Mouse (Mus musculus) hindbrain, embryonic 16.5 days (tissue): ENCODE measurements around the gene Gm21860. TPM values are rescaled to one million over a fixed set of nuclear protein-coding genes. Genes with fewer than 3 reads are reported as not detected.
"Not testable (repeated sequence)": the region's sequence is repeated elsewhere in the genome, so short reads cannot be mapped to it uniquely, and the experiment has no call there.

Experiments
- ATAC-seq: fragments of 200-750 bp; cut with Nextera tagmentation; 2 replicates; pipeline ENCODE4 v1.8.0; 2017; ENCODE audit warnings: moderate TSS enrichment, moderate library complexity
- H3K27ac ChIP-seq: fragments of 300-500 bp; sonication (generic); 2 replicates; pipeline ENCODE4 v1.5.1; 2014; ENCODE audit warnings: low read depth, mild to moderate bottlenecking, control low read depth, low read length, moderate library complexity
- H3K27me3 ChIP-seq: fragments of 300-500 bp; sonication (generic); replicated peaks from 2 replicates; pipeline ENCODE4 v1.6.1; 2014; ENCODE audit warnings: low read length; ENCODE audit not compliant: control insufficient read depth, insufficient read depth
- H3K36me3 ChIP-seq: fragments of 300-500 bp; sonication (generic); 2 replicates; pipeline ENCODE4 v1.6.1; 2014; ENCODE audit warnings: mild to moderate bottlenecking, low read length, moderate library complexity, mixed read lengths; ENCODE audit not compliant: control insufficient read depth, insufficient read depth
- H3K4me1 ChIP-seq: fragments of 300-500 bp; sonication (generic); 2 replicates; pipeline ENCODE4 v1.6.1; 2014; ENCODE audit warnings: low read depth, low read length; ENCODE audit not compliant: control insufficient read depth, insufficient read depth
- H3K4me2 ChIP-seq: fragments of 300-500 bp; sonication (generic); 2 replicates; pipeline ENCODE4 v1.6.1; 2014; ENCODE audit warnings: mild to moderate bottlenecking, low read length, control low read depth, moderate library complexity
- H3K4me3 ChIP-seq: fragments of 300-500 bp; sonication (generic); 2 replicates; pipeline ENCODE4 v1.5.1; 2014; ENCODE audit warnings: mild to moderate bottlenecking, low read length, control low read depth, moderate library complexity
- H3K9ac ChIP-seq: fragments of 300-500 bp; sonication (generic); 2 replicates; pipeline ENCODE4 v1.6.1; 2014; ENCODE audit warnings: low read depth, mild to moderate bottlenecking, control low read depth, low read length, moderate library complexity
- H3K9me3 ChIP-seq: fragments of 300-500 bp; sonication (generic); 2 replicates; pipeline ENCODE4 v1.6.1; 2014; ENCODE audit warnings: mild to moderate bottlenecking, low read length, moderate library complexity; ENCODE audit not compliant: control insufficient read depth
- WGBS: fragments of 180-500 bp; shearing (Covaris S2); extraction: QIAGEN DNeasy Blood & Tissue Kit; methylation state at CpG from one replicate; pipeline ENCODE4 v1.1.7; 2014; 5-methylcytosine and 5-hydroxymethylcytosine counted together
- polyA plus RNA-seq: library from polyadenylated mRNA; unstranded; fragments of >200 nt; fragmentation: Nextera tagmentation; extraction: Ambion mirVana; gene quantifications from 2 replicates; pipeline ENCODE4 v1.2.1, GENCODE M21; 2015

Gene Gm21860
- polyA plus RNA-seq, 1 experiment from 2014 or later = not detected

DNA sequence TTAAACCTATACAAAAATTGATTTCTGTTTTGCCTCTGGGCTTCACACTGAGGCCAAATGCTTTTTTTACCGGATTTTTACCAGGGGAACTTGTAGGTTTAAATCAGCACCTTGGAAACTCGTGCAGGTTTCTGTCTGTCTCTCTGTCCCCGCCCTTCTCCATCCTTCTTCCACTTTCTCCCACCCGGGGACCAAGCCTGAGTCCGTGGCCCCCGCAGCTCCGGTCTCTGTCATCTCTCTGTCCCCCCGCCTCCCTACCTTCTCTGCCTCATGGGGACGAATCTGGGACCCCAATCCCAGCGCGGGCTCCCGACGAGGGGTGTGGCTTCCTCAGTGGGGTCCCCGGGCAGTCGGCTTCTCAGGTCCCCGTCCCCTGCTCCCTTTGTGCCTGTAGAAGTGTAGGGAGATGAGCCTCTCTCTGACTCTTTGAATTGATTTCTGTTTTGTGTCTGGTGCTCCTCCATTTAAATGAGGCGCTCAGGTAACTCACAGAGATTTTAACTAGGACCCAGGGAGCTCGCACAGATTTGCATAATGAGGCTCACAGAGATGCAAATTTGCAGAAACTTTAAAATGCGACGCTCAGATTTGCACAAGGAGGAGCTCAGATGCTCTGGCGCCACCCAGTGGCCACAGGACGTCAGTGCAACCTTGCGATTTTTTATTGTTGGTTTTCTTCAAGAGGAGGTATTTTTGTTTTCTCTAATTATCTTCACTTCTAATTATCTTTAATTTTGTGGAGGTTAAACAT lies 28.7 kb downstream of the Gm21860 start:
- 76% methylated on average over 23 of the region's 23 CpGs for WGBS
- not testable (repeated sequence) for H3K4me3 ChIP-seq, H3K4me2 ChIP-seq, H3K27me3 ChIP-seq, H3K27ac ChIP-seq, H3K9ac ChIP-seq, H3K4me1 ChIP-seq, ATAC-seq, H3K36me3 ChIP-seq, H3K9me3 ChIP-seq

GRCm38 (mm10) chrY:90725166-90725565 lies 29.5 kb downstream of the Gm21860 start:
- 92% methylated on average over 10 of the region's 10 CpGs for WGBS
- H3K9ac ChIP-seq, ATAC-seq, H3K27ac ChIP-seq, H3K9me3 ChIP-seq, H3K36me3 ChIP-seq, H3K27me3 ChIP-seq, H3K4me3 ChIP-seq, H3K4me2 ChIP-seq, H3K4me1 ChIP-seq: not testable (repeated sequence)

DNA sequence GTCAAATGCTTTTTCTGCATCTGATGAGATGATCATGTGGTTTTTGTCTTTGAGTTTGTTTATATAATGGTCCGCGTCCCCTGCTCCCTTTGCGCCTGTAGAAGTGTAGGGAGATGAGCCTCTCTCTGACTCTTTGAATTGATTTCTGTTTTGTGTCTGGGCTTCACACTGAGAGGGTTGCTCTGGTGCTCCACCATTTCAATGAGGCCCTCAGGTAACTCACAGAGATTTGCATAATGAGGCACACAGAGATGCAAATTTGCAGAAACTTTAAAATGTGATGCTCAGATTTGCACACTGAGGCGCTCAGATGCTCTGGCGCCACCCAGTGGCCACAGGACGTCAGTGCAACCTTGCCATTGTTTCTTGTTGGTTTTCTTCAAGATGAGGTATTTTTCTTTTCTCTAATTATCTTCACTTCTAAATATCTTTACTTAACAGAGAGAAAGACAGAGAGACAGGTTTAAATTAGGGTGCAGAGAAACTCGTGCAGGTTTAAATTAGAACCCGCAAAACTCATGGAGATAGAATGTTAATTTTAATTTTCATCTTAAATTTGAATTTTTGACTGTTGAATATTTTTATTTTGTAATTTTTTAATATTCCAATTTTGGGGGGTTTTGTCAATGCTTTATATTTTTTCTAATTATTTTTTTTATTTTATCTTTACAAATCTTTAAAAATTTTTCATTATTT lies 30.5 kb downstream of the Gm21860 start:
- ATAC-seq = peak; percentile 88
- not testable (repeated sequence) for H3K4me2 ChIP-seq, H3K27ac ChIP-seq, H3K36me3 ChIP-seq, H3K4me3 ChIP-seq, H3K27me3 ChIP-seq, H3K9me3 ChIP-seq, H3K9ac ChIP-seq, H3K4me1 ChIP-seq
- WGBS = 56% methylated on average over 8 of the region's 8 CpGs

DNA sequence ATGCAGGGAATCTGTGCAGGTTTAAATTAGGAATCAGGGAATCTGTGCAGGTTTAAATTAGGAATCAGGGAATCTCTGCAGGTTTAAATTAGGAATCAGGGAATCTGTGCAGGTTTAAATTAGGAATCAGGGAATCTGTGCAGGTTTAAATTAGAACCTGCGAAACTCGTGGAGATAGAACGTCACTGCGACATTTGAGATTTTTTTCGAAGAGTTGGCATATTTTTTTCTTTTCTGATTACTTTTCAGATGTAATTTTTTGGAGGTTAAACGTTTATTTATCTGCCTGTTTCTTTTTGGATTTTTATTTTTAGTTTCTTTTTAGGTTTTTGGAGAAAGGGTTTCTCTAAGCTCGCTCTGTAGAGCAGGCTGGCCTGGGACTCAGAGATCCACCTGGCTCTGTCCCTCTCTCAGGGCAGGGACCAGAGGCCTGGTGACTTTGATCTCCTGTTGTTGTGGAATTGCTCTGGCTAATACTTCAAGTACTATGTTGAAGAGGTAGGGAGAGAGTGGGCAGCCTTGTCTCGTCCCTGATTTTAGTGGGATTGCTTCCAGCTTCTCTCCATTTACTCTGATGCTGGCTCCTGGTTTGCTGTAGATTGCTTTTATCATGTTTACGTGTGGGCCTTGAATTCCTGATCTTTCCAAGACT lies 31.2 kb downstream of the Gm21860 start:
- peak; percentile 88 for ATAC-seq
- H3K4me1 ChIP-seq, H3K27me3 ChIP-seq, H3K36me3 ChIP-seq, H3K9me3 ChIP-seq, H3K27ac ChIP-seq, H3K9ac ChIP-seq, H3K4me2 ChIP-seq, H3K4me3 ChIP-seq: not testable (repeated sequence)
- WGBS = 75% methylated on average over 9 of the region's 9 CpGs

DNA sequence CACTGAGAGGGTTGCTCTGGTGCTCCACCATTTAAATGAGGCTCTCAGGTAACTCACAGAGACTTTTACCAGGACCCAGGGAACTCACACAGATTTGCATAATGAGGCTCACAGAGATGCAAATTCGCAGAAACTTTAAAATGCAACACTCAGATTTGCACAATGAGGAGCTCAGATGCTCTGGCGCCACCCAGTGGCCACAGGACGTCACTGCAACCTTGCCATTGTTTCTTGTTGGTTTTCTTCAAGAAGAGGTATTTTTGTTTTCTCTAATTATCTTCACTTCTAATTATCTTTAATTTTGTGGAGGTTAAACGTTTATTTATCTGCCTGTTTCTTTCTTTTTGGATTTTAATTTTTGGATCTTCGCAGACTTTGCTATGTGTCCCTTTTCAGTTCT lies 34.1 kb downstream of the Gm21860 start:
- WGBS = 41% methylated on average over 5 of the region's 5 CpGs

GRCm38 (mm10) chrY:90719403-90720232 lies 35.0 kb downstream of the Gm21860 start:
- not testable (repeated sequence) for H3K27ac ChIP-seq, ATAC-seq, H3K4me2 ChIP-seq, H3K36me3 ChIP-seq, H3K4me1 ChIP-seq, H3K9ac ChIP-seq, H3K4me3 ChIP-seq, H3K9me3 ChIP-seq, H3K27me3 ChIP-seq
- WGBS = 81% methylated on average over 13 of the region's 13 CpGs

More for the DNA sequence above, 34.1 kb downstream of the Gm21860 start:
- not testable (repeated sequence) for H3K27ac ChIP-seq, H3K9me3 ChIP-seq, H3K27me3 ChIP-seq, ATAC-seq, H3K4me1 ChIP-seq, H3K4me2 ChIP-seq, H3K36me3 ChIP-seq, H3K9ac ChIP-seq, H3K4me3 ChIP-seq

- H3K4me2 ChIP-seq, H3K27me3 ChIP-seq, H3K9ac ChIP-seq, H3K4me1 ChIP-seq, H3K9me3 ChIP-seq, H3K36me3 ChIP-seq, H3K27ac ChIP-seq, H3K4me3 ChIP-seq: not testable (repeated sequence)
- peak; percentile 85 for ATAC-seq
- 72% methylated on average over 20 of the region's 22 CpGs for whole genome bisulfite sequencing
Measured at GRCm38 (mm10) chrY:90718583-90719402, 35.8 kb downstream of the Gm21860 start.

- H3K4me1 ChIP-seq, H3K4me2 ChIP-seq, H3K27ac ChIP-seq, H3K9ac ChIP-seq, ATAC-seq, H3K27me3 ChIP-seq, H3K36me3 ChIP-seq, H3K4me3 ChIP-seq, H3K9me3 ChIP-seq: not testable (repeated sequence)
- 84% methylated on average over 8 of the region's 9 CpGs for WGBS
Measured at GRCm38 (mm10) chrY:90718021-90718420, 36.6 kb downstream of the Gm21860 start.
